Mouse (Mus musculus) stomach, postnatal 0 days (tissue): Measurements from ENCODE around the gene Tpk1. TPM values are rescaled to one million over a fixed set of nuclear protein-coding genes. Genes with fewer than 3 reads are reported as not detected.

Experiments used
- ATAC-seq: fragments of 200-750 bp; cut with Nextera tagmentation; 2 replicates; pipeline ENCODE4 v1.8.0; 2017; ENCODE audit not compliant: low FRiP score, low TSS enrichment
- DNase-seq: peaks from one replicate; pipeline ENCODE4 v3.0.0-alpha.2; 2016; ENCODE audit warnings: low spot score
- H3K27ac ChIP-seq: fragments of 300-500 bp; sonication (generic); replicated peaks from 2 replicates; pipeline ENCODE4 v1.5.1; 2014; ENCODE audit warnings: mild to moderate bottlenecking, control low read depth
- H3K27me3 ChIP-seq: fragments of 300-500 bp; sonication (generic); 2 replicates; pipeline ENCODE4 v1.6.1; 2014; ENCODE audit warnings: low read length; ENCODE audit not compliant: control insufficient read depth, insufficient read depth
- H3K36me3 ChIP-seq: fragments of 300-500 bp; sonication (generic); 2 replicates; pipeline ENCODE4 v1.6.1; 2014; ENCODE audit warnings: low read length, mixed read lengths; ENCODE audit not compliant: control insufficient read depth, insufficient read depth
- H3K4me1 ChIP-seq: fragments of 300-500 bp; sonication (generic); replicated peaks from 2 replicates; pipeline ENCODE4 v1.6.1; 2014; ENCODE audit warnings: antibody characterized with exemption; ENCODE audit not compliant: control insufficient read depth, insufficient read depth
- H3K4me2 ChIP-seq: fragments of 300-500 bp; sonication (generic); replicated peaks from 2 replicates; pipeline ENCODE4 v1.6.1; 2014; ENCODE audit warnings: low read depth, mild to moderate bottlenecking, control low read depth, moderate library complexity
- H3K4me3 ChIP-seq: fragments of 300-500 bp; sonication (generic); 2 replicates; pipeline ENCODE4 v1.5.1; 2014; ENCODE audit warnings: low read depth, low read length, control low read depth
- H3K9ac ChIP-seq: fragments of 300-500 bp; sonication (generic); 2 replicates; pipeline ENCODE4 v1.6.1; 2014; ENCODE audit warnings: mild to moderate bottlenecking, low read length, control low read depth, mixed read lengths
- H3K9me3 ChIP-seq: fragments of 300-500 bp; sonication (generic); 2 replicates; pipeline ENCODE4 v1.6.1; 2016; ENCODE audit warnings: low read length; ENCODE audit not compliant: control insufficient read depth
- CTCF ChIP-seq: IDR thresholded peaks from 2 replicates; pipeline ENCODE4 v1.5.1; 2016; ENCODE audit warnings: antibody characterized with exemption, low read depth, mild to moderate bottlenecking, moderate library complexity
- EP300 ChIP-seq: optimal IDR thresholded peaks from 2 replicates; pipeline ENCODE3; 2016; ENCODE audit warnings: antibody characterized with exemption
- WGBS: fragments of 180-500 bp; shearing (Covaris S2); extraction: QIAGEN DNeasy Blood & Tissue Kit; methylation state at CpG from one replicate; pipeline ENCODE4 v1.1.7; 2014; 5-methylcytosine and 5-hydroxymethylcytosine counted together
- polyA plus RNA-seq: library from polyadenylated mRNA; unstranded; fragments of >200 nt; fragmentation: Nextera tagmentation; extraction: Ambion mirVana; gene quantifications from 2 replicates; pipeline ENCODE4 v1.2.1, GENCODE M21; 2015

Tpk1 gene
- polyA plus RNA-seq, 1 experiment from 2014 or later, result 21.4 TPM

DNA sequence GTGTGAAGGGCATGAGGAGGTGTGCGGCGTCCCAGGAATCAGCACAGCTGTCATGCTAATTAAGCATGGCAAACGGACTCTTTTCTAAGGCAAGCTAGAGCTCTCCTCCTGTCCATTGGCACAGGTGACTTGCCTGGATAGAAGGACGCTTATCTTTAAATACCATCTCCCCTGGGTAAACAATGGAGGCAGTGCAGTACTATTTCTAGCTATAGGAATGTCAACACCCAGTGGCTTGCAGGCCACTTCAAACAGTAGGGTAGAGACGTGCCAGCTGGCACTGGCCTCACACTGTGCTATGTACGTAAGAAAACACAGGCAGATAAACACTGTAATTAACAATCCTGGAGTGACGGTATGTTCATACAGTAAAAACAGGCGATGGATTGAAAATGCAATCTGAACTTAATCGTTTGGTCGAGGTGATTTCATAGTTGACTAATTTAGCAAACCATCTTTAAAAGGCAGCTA lies 328.6 kb downstream of the Tpk1 start:
- no peaks in the 10 kb centered on the region for H3K36me3 ChIP-seq
- no peak overlapping the region for H3K4me3 ChIP-seq
- no peaks in the 10 kb centered on the region for H3K9me3 ChIP-seq
- H3K4me2 ChIP-seq, result no peak overlapping the region
- no peaks in the 10 kb centered on the region for H3K4me1 ChIP-seq
- TF ChIP-seq EP300, result no peak
- TF ChIP-seq CTCF, result no peak
- ATAC-seq (peak; percentile 98), DNase-seq (peak; percentile 73)
- no peak overlapping the region for H3K9ac ChIP-seq
- no peaks in the 10 kb centered on the region for H3K27me3 ChIP-seq
- 22% methylated on average over 10 of the region's 10 CpGs for WGBS
- no peak overlapping the region for H3K27ac ChIP-seq

DNA sequence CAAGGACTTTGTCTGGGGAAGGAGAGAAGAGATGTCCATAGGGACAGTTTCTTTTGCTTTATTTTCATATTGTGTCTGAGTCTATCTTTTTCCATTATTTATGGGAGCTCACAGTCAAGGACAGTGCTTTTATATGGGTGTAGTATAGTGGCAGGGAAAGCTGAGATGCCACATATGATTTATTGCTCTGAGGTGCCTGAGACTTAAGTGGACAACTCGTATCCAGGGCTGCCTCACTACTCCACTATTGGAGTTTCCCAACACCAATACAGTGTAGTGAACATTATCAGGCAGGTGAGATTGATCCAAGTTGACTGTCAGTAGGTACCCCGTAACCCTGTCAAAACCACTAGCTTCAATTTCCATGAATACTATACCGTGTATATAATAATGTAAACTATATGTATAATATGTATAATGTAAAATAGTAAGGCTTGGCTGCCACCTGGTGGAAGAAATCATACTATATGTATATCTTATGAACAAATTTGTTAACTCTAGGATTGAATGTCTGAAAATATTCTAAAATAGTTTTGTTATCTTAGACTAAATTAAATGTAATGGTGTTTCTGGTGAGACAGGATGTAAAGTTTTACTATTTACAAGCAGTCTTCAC lies 330.4 kb downstream of the Tpk1 start:
- 51% methylated on average over 3 of the region's 3 CpGs for WGBS
- Histone ChIP-seq H3K4me3 (no peak overlapping the region), H3K27me3 (no peaks in the 10 kb centered on the region), H3K27ac (no peak overlapping the region), H3K36me3 (no peaks in the 10 kb centered on the region), H3K4me2 (no peak overlapping the region), H3K9me3 (no peaks in the 10 kb centered on the region), H3K4me1 (no peaks in the 10 kb centered on the region), H3K9ac (no peak overlapping the region)
- ATAC-seq, result no peak
- TF ChIP-seq CTCF (peak; percentile 61), EP300 (no peak)
- no peak for DNase-seq

- TF ChIP-seq CTCF (no peak), EP300 (no peak)
- DNase-seq (no peak), ATAC-seq (no peak)
- no peak overlapping the region for H3K4me2 ChIP-seq
- no peaks in the 10 kb centered on the region for H3K4me1 ChIP-seq
- H3K9me3 ChIP-seq, result no peaks in the 10 kb centered on the region
- H3K9ac ChIP-seq, result no peak overlapping the region
- WGBS, result 71% methylated on average over 4 of the region's 4 CpGs
- no peaks in the 10 kb centered on the region for H3K36me3 ChIP-seq
- H3K27ac ChIP-seq, result no peak overlapping the region
- no peak overlapping the region for H3K4me3 ChIP-seq
- no peaks in the 10 kb centered on the region for H3K27me3 ChIP-seq
Observed at GRCm38 (mm10) chr6:43333479-43333878, 332.6 kb downstream of the Tpk1 start.

- Histone ChIP-seq H3K27me3 (no peaks in the 10 kb centered on the region), H3K9me3 (no peaks in the 10 kb centered on the region), H3K4me1 (no peaks in the 10 kb centered on the region; the same call in 1 of the 2 replicates), H3K27ac (0 out of 2 replicates have a peak overlapping the region, but pooled peaks have one; percentile 14), H3K9ac (no peak overlapping the region), H3K36me3 (no peaks in the 10 kb centered on the region), H3K4me2 (no peak overlapping the region), H3K4me3 (no peak overlapping the region)
- no peak for DNase-seq
- 51% methylated on average over 8 of the region's 8 CpGs for WGBS
- 0 out of 2 replicates have a peak, but pooled peaks have one; percentile 45 for ATAC-seq
- TF ChIP-seq CTCF (no peak), EP300 (no peak)
Observed at GRCm38 (mm10) chr6:43312961-43313656, 353.0 kb downstream of the Tpk1 start.

- Histone ChIP-seq H3K4me2 (no peak overlapping the region), H3K36me3 (no peaks in the 10 kb centered on the region), H3K4me1 (no peaks in the 10 kb centered on the region; the same call in 1 of the 2 replicates), H3K9ac (no peak overlapping the region), H3K4me3 (no peak overlapping the region), H3K27me3 (no peaks in the 10 kb centered on the region), H3K27ac (0 out of 2 replicates have a peak overlapping the region, but pooled peaks have one; percentile 14), H3K9me3 (no peaks in the 10 kb centered on the region)
- ATAC-seq, result no peak
- no peak for DNase-seq
- no peak for TF ChIP-seq CTCF
- TF ChIP-seq EP300, result no peak
Observed at GRCm38 (mm10) chr6:43312546-43312945, 353.5 kb downstream of the Tpk1 start.

- Histone ChIP-seq H3K27me3 (no peaks in the 10 kb centered on the region), H3K4me2 (no peak overlapping the region), H3K9me3 (no peaks in the 10 kb centered on the region), H3K9ac (no peak overlapping the region), H3K4me3 (no peak overlapping the region), H3K4me1 (no peaks in the 10 kb centered on the region; the same call in 1 of the 2 replicates), H3K36me3 (no peaks in the 10 kb centered on the region), H3K27ac (no peak overlapping the region)
- ATAC-seq (no peak), DNase-seq (no peak)
- TF ChIP-seq EP300 (no peak), CTCF (no peak)
- WGBS, result 43% methylated on average over 6 of the region's 6 CpGs
Observed at GRCm38 (mm10) chr6:43310071-43310470, 356.0 kb downstream of the Tpk1 start.
